Mouse (Mus musculus) stomach, embryonic 16.5 days (tissue): ENCODE measurements around the gene Wdhd1. TPM values are rescaled to one million over a fixed set of nuclear protein-coding genes. Genes with fewer than 3 reads are reported as not detected.

Experiments used
- ATAC-seq: fragments of 200-750 bp; cut with Nextera tagmentation; 2 replicates; pipeline ENCODE4 v1.8.0; 2017; ENCODE audit warnings: moderate number of reproducible peaks, moderate TSS enrichment; ENCODE audit not compliant: insufficient read depth, low FRiP score
- H3K27ac ChIP-seq: fragments of 300-500 bp; sonication (generic); 2 replicates; pipeline ENCODE4 v1.5.1; 2014; ENCODE audit warnings: low read length
- H3K27me3 ChIP-seq: fragments of 300-500 bp; sonication (generic); 2 replicates; pipeline ENCODE4 v1.6.1; 2014; ENCODE audit warnings: low read length, control low read depth, mixed read lengths; ENCODE audit not compliant: control insufficient read depth, insufficient read depth
- H3K36me3 ChIP-seq: fragments of 300-500 bp; sonication (generic); 2 replicates; pipeline ENCODE4 v1.6.1; 2014; ENCODE audit warnings: low read length; ENCODE audit not compliant: control insufficient read depth, insufficient read depth
- H3K4me1 ChIP-seq: fragments of 300-500 bp; sonication (generic); 2 replicates; pipeline ENCODE4 v1.6.1; 2014; ENCODE audit warnings: low read length, control low read depth, mixed read lengths; ENCODE audit not compliant: control insufficient read depth, insufficient read depth
- H3K4me2 ChIP-seq: fragments of 300-500 bp; sonication (generic); 2 replicates; pipeline ENCODE4 v1.6.1; 2014; ENCODE audit warnings: low read depth, low read length, mixed read lengths
- H3K4me3 ChIP-seq: fragments of 300-500 bp; sonication (generic); replicated peaks from 2 replicates; pipeline ENCODE4 v1.5.1; 2014; ENCODE audit warnings: mild to moderate bottlenecking, low read length
- H3K9ac ChIP-seq: fragments of 300-500 bp; sonication (generic); 2 replicates; pipeline ENCODE4 v1.6.1; 2014; ENCODE audit warnings: low read length
- H3K9me3 ChIP-seq: fragments of 300-500 bp; sonication (generic); replicated peaks from 2 replicates; pipeline ENCODE4 v1.6.1; 2016; ENCODE audit warnings: low read length, control low read depth; ENCODE audit not compliant: control insufficient read depth
- WGBS: fragments of 180-500 bp; shearing (Covaris S2); extraction: QIAGEN DNeasy Blood & Tissue Kit; methylation state at CpG from one replicate; pipeline ENCODE4 v1.1.7; 2014; 5-methylcytosine and 5-hydroxymethylcytosine counted together
- polyA plus RNA-seq: library from polyadenylated mRNA; unstranded; fragments of >200 nt; fragmentation: Nextera tagmentation; extraction: Ambion mirVana; gene quantifications from 2 replicates; pipeline ENCODE4 v1.2.1, GENCODE M21; 2015

The Wdhd1 gene
- polyA plus RNA-seq, 1 experiment from 2014 or later, result 25.6 TPM

DNA sequence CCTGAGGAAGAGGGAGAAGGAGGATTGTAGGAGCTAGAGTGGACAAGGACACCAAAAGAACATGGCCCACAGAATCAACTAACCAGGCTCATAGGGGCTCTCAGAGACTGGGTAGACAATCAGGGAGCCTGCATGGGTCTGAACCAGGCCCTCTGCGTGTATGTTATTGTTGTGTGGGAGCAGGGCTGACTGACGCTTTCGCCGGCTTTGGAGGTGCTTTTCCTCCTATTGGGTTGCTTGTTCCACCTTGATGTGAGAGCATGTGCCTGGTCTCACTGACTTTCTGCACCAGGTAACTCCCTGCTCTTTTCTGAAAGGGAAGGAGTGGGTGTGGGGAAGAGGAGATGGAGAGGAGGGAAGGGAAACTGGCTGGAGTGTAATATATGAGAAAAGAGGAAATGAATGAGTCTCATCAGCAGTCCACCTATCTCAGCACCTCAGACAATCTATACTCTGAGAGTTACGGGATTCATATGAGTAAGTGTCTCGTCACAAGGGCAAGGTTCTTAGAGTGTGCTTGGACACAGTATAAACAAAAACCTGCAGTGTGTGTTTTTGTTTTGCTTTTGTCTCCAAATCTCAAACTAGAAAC, 28.3 kb upstream of the Wdhd1 start:
- H3K4me2 ChIP-seq, result no peak overlapping the region
- peaks cover 6% of the 10 kb centered on the region for H3K4me1 ChIP-seq
- ATAC-seq, result no peak
- peaks cover 4% of the 10 kb centered on the region; the same call in 1 of the 2 replicates for H3K36me3 ChIP-seq
- H3K27ac ChIP-seq, result no peak overlapping the region
- WGBS, result 85% methylated on average over 6 of the region's 6 CpGs
- no peaks in the 10 kb centered on the region for H3K9me3 ChIP-seq
- no peak overlapping the region for H3K4me3 ChIP-seq
- H3K9ac ChIP-seq, result no peak overlapping the region
- no peaks in the 10 kb centered on the region for H3K27me3 ChIP-seq

DNA sequence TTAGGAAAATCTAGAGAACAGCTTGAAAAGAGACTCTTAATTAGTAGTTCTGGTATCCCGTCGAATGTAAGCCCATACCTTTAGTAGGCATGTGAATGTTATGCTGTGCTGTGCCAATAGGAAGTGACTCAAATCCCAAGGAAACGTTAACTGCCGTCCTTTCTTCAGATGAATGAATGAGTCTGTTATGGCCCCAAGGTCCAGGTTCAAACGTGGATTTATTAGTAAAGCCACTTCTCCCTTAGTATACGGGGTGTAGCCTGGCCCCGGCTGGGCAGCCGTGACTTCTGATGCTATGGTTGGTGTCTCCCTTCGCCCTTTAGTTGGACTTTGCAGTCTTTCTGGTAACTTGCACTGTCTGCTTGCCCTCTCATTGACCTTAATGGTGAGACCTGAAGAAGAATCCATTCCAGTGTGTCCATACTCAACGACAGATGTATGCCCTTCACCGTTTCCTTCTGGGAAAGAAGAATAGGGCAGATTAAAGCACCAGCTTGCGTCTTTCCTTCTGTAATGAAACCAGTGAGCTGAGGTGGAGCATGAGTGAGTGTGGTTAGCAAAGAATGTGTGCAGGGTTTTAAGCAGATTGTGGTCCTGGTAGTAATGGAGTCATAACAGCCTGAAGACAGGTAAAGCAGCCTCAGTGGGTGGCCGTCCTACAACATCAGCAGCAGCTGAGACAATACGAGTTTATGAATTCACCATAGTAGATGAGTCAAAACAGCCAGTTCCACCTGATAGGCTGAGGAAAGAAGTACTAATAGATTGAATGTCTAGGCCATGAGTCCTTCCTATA, 26.4 kb upstream of the Wdhd1 start:
- H3K9me3 ChIP-seq, result no peaks in the 10 kb centered on the region
- no peak for ATAC-seq
- WGBS, result 76% methylated on average over 14 of the region's 14 CpGs
- no peak overlapping the region for H3K4me3 ChIP-seq
- peaks cover 10% of the 10 kb centered on the region for H3K4me1 ChIP-seq
- no peak overlapping the region for H3K27ac ChIP-seq
- no peaks in the 10 kb centered on the region; the same call in 1 of the 2 replicates for H3K36me3 ChIP-seq
- no peak overlapping the region for H3K4me2 ChIP-seq
- H3K9ac ChIP-seq, result no peak overlapping the region
- no peaks in the 10 kb centered on the region for H3K27me3 ChIP-seq

DNA sequence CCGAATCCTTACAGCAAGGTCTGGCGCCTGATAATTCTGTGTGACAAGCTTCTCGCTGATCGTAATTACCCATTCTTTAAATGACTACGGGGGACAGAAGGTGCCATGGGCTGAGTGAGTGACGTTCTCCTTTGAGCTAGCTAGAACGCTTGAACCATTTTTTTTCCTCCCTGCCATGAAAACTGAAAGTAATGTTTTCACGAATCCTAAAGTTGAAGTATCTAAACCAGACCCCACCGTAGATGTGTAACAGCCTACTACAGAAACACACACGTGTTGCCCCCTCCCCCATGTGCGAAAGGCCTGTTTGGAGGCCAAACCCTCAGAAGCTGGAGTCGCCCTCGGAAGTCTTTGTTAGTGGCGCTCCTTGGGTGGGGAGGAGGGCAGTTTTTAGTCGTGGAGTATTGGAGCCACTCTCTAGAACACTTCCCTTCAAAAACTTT, 22.2 kb upstream of the Wdhd1 start:
- H3K4me2 ChIP-seq, result peak overlapping the region; percentile 73
- H3K4me1 ChIP-seq, result peaks cover 8% of the 10 kb centered on the region
- peak; percentile 39; the same call in 1 of the 2 replicates for ATAC-seq
- no peaks in the 10 kb centered on the region for H3K36me3 ChIP-seq
- WGBS, result under 1% methylated on average over 15 of the region's 15 CpGs
- peak overlapping the region; percentile 98 for H3K9ac ChIP-seq
- peak overlapping the region; percentile 97 for H3K4me3 ChIP-seq
- no peaks in the 10 kb centered on the region for H3K27me3 ChIP-seq
- H3K27ac ChIP-seq, result peak overlapping the region; percentile 96
- H3K9me3 ChIP-seq, result no peaks in the 10 kb centered on the region

DNA sequence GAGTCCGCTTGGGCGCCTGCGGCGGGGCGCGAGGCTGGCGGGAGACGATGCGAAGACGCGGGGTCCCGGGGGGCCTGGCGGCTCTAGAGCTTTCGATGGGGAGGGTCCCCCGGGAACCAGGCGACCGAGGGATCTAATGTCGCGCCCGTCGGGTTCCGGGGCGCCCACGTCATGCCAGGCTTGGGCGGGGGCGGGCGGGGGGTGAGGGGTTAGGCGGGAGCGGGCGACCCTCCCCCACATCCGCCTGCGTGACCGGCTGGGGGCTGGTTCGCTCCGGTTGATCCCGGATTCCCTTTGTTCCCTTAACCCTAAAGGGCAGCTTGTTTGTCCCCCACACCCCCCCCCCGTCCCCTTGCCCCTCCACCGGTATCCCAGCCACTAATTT, 21.7 kb upstream of the Wdhd1 start:
- H3K4me3 ChIP-seq, result peak overlapping the region; percentile 97

DNA sequence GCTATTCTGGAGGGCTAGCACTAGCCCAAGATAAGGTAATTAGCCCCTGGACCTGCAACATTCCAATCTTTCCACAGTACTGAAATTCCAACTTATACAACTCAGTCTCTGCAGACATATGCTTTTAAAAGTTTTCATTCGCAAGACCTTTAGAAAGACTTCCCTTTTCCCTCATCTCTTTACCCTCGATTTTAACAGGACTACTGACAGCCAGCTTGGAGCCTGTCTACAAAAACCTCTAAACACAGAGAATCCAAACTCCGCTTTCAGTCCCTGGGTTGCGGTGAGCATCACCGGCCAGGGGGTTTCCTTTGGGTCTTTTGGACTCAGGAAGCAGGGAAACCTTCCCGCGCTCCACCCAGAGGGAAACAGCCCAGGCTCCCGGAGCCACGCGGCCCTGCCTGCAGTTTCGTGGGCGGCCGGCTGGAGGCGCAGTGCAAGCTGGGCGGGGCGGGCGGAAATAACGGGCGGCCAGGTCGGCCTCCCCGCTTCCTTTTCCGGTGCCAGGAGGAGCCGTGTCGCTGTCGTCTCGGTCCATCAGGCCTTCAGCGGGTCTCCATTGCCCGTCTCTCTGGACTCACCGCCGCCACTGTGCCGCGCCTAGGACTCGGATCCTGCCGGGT, 21.2 kb upstream of the Wdhd1 start, which contains the start of gene Mapk1ip1l:
TSS of gene Mapk1ip1l (plus strand) at position 482 of the 623 bp plus-strand sequence.
- peak within 1 kb of the TSS; percentile 96 for H3K27ac ChIP-seq
- no peaks in the 10 kb centered on the region for H3K36me3 ChIP-seq
- H3K4me3 ChIP-seq, result peak within 1 kb of the TSS; percentile 97
- under 1% methylated on average over 34 of the region's 34 CpGs for WGBS
- peaks cover 8% of the 10 kb centered on the region for H3K4me1 ChIP-seq
- no peaks in the 10 kb centered on the region for H3K9me3 ChIP-seq
- peak; percentile 88 for ATAC-seq
- peak within 1 kb of the TSS; percentile 98 for H3K9ac ChIP-seq
- peak within 1 kb of the TSS; percentile 73 for H3K4me2 ChIP-seq
- no peaks in the 10 kb centered on the region for H3K27me3 ChIP-seq

More for the DNA sequence above, 21.7 kb upstream of the Wdhd1 start:
- WGBS, result under 1% methylated on average over 38 of the region's 38 CpGs
- H3K4me2 ChIP-seq, result peak overlapping the region; percentile 73
- H3K36me3 ChIP-seq, result no peaks in the 10 kb centered on the region
- peaks cover 8% of the 10 kb centered on the region for H3K4me1 ChIP-seq
- peak; percentile 82 for ATAC-seq
- H3K27ac ChIP-seq, result peak overlapping the region; percentile 96
- H3K9ac ChIP-seq, result peak overlapping the region; percentile 98
- no peaks in the 10 kb centered on the region for H3K9me3 ChIP-seq
- H3K27me3 ChIP-seq, result no peaks in the 10 kb centered on the region

GRCm38 (mm10) chr14:47296232-47296631, 19.6 kb upstream of the Wdhd1 start:
- no peaks in the 10 kb centered on the region for H3K36me3 ChIP-seq
- H3K9me3 ChIP-seq, result no peaks in the 10 kb centered on the region
- peaks cover 8% of the 10 kb centered on the region for H3K4me1 ChIP-seq
- no peaks in the 10 kb centered on the region for H3K27me3 ChIP-seq
- H3K9ac ChIP-seq, result no peak overlapping the region
- no peak overlapping the region for H3K4me2 ChIP-seq
- H3K4me3 ChIP-seq, result no peak overlapping the region
- 49% methylated on average over 2 of the region's 2 CpGs for WGBS
- no peak for ATAC-seq
- peak overlapping the region; percentile 8; the same call in 1 of the 2 replicates for H3K27ac ChIP-seq

- no peaks in the 10 kb centered on the region for H3K9me3 ChIP-seq
- H3K4me3 ChIP-seq, result no peak overlapping the region
- no peak overlapping the region for H3K27ac ChIP-seq
- H3K36me3 ChIP-seq, result no peaks in the 10 kb centered on the region; the same call in 1 of the 2 replicates
- H3K4me2 ChIP-seq, result no peak overlapping the region
- ATAC-seq, result no peak
- no peaks in the 10 kb centered on the region; the same call in none of the 2 replicates for H3K4me1 ChIP-seq
- WGBS, result 40% methylated on average over 4 of the region's 4 CpGs
- H3K27me3 ChIP-seq, result no peaks in the 10 kb centered on the region
- H3K9ac ChIP-seq, result no peak overlapping the region
Measured at GRCm38 (mm10) chr14:47294136-47294535, 17.5 kb upstream of the Wdhd1 start.

GRCm38 (mm10) chr14:47291772-47292171, 15.1 kb upstream of the Wdhd1 start:
- no peak for ATAC-seq
- no peak overlapping the region for H3K27ac ChIP-seq
- no peak overlapping the region for H3K4me2 ChIP-seq
- H3K27me3 ChIP-seq, result no peaks in the 10 kb centered on the region
- no peak overlapping the region for H3K9ac ChIP-seq
- WGBS, result 82% methylated on average over 1 of the region's 1 CpGs
- no peaks in the 10 kb centered on the region for H3K4me1 ChIP-seq
- no peaks in the 10 kb centered on the region for H3K9me3 ChIP-seq
- no peaks in the 10 kb centered on the region; the same call in 1 of the 2 replicates for H3K36me3 ChIP-seq
- H3K4me3 ChIP-seq, result no peak overlapping the region

DNA sequence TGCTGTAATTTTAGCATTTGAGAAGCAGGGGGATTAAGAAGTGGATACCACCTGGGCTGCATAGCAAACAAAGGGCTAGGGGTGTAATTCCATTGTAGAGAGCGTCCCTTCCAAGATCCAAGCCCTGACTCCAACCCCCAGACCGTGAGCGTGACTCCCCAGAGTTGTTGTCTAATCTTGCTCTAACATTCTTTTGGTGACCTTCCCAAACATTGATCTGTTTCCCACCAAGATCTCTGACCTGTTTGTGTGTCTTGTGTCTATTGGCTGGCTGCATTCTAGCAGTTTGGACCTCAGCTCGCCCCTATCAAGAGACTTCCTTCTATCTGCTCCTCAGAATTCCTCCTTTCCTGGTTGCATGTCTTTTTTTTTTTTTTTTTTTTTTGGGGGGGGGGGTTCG, 10.4 kb upstream of the Wdhd1 start:
- no peak for ATAC-seq
- no peak overlapping the region for H3K27ac ChIP-seq

More for the DNA sequence above, 10.4 kb upstream of the Wdhd1 start:
- Histone ChIP-seq H3K4me2 (no peak overlapping the region), H3K36me3 (no peaks in the 10 kb centered on the region; the same call in 1 of the 2 replicates), H3K4me3 (no peak overlapping the region), H3K4me1 (0 out of 2 replicates have a peak, but pooled peaks cover 2% of the 10 kb centered on the region), H3K9me3 (no peaks in the 10 kb centered on the region), H3K27me3 (no peaks in the 10 kb centered on the region), H3K9ac (no peak overlapping the region)
- 82% methylated on average over 5 of the region's 5 CpGs for WGBS
